Mouse (Mus musculus) cerebellum, adult 9-11 months (tissue): ENCODE results near the gene Slc35b1.
A peak's percentile ranks its signal among the peaks of the same experiment; 100 is the strongest.

ENCODE experiments used
- DNase-seq: peaks from one replicate; pipeline ENCODE4 v3.0.0; 2022

Gene Slc35b1

GRCm38 (mm10) chr11:95366280-95366897 is 18.1 kb upstream of the Slc35b1 start:
- no peak for DNase-seq

- no peak for DNase-seq
Measured at GRCm38 (mm10) chr11:95367011-95367735, 17.3 kb upstream of the Slc35b1 start.

- no peak for DNase-seq
Measured at GRCm38 (mm10) chr11:95368231-95368823, 16.2 kb upstream of the Slc35b1 start.

- DNase-seq = no peak
Measured at GRCm38 (mm10) chr11:95368871-95369270, 15.6 kb upstream of the Slc35b1 start.

GRCm38 (mm10) chr11:95369964-95370890 is 14.3 kb upstream of the Slc35b1 start:
- DNase-seq = peak; percentile 8

- DNase-seq = no peak
Measured at GRCm38 (mm10) chr11:95371182-95371581, 13.3 kb upstream of the Slc35b1 start.

- DNase-seq = no peak
Measured at GRCm38 (mm10) chr11:95378926-95379325, 5.6 kb upstream of the Slc35b1 start.

GRCm38 (mm10) chr11:95379552-95379951 is 4.9 kb upstream of the Slc35b1 start:
- DNase-seq = no peak

- DNase-seq = peak; percentile 11
Measured at GRCm38 (mm10) chr11:95380711-95381110, 3.8 kb upstream of the Slc35b1 start.

GRCm38 (mm10) chr11:95381146-95381545 is 3.3 kb upstream of the Slc35b1 start:
- DNase-seq = peak; percentile 22

GRCm38 (mm10) chr11:95383331-95383986 is 1.0 kb upstream of the Slc35b1 start:
- peak; percentile 52 for DNase-seq

- DNase-seq = no peak
Measured at GRCm38 (mm10) chr11:95384004-95384318, 531 bp upstream of the Slc35b1 start.

- no peak for DNase-seq
Measured at GRCm38 (mm10) chr11:95384973-95385320, 455 bp downstream of the Slc35b1 start.

GRCm38 (mm10) chr11:95387354-95387753 is 2.9 kb downstream of the Slc35b1 start:
- DNase-seq = no peak

- peak; percentile 55 for DNase-seq
Measured at GRCm38 (mm10) chr11:95389006-95389405, 4.5 kb downstream of the Slc35b1 start.

GRCm38 (mm10) chr11:95390420-95390819 is 5.9 kb downstream of the Slc35b1 start:
- DNase-seq = no peak

GRCm38 (mm10) chr11:95391201-95391600 is 6.7 kb downstream of the Slc35b1 start:
- no peak for DNase-seq

GRCm38 (mm10) chr11:95391743-95392142 is 7.3 kb downstream of the Slc35b1 start:
- DNase-seq = peak; percentile 90

- DNase-seq = peak; percentile 93
Measured at GRCm38 (mm10) chr11:95392223-95392667, 7.8 kb downstream of the Slc35b1 start.

GRCm38 (mm10) chr11:95392708-95393499 is 8.4 kb downstream of the Slc35b1 start:
- DNase-seq = peak; percentile 47

GRCm38 (mm10) chr11:95393500-95393816 is 9.0 kb downstream of the Slc35b1 start:
- DNase-seq = peak; percentile 43

- peak; percentile 52 for DNase-seq
Measured at GRCm38 (mm10) chr11:95394112-95394511, 9.6 kb downstream of the Slc35b1 start.
